Mouse (Mus musculus): ENCODE results near the gene Herpud1. TPM values are rescaled to one million over a fixed set of nuclear protein-coding genes. Genes with fewer than 3 reads are reported as not detected.

The Herpud1 gene
- polyA plus RNA-seq, 1 experiment: 218 TPM

DNA sequence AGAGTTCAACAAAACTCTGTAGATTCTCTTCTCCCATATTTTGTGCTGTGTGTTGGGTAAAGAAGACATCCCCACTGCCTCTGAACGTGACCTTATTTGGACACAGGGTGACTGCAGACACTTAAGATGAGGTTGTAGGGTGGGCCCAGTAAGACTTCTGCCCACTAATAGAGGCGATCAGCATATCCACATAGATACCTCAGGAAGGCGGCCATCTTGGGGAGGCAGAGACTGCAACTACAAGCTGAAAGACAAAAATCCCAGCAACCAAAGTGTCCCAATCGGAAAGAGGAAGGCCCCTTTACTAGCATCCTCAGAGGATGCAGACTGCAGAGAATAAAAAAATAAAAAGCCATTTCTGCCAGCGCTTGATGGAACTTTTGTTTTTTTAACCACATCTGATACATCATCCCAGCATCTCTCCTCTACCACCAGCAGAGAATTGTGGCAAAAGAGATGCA is 49.9 kb downstream of the Herpud1 start:
- 86% methylated on average over 5 of the region's 5 CpGs for WGBS
- no peak overlapping the region for H3K4me3 ChIP-seq (ENCODE audit: control insufficient read depth, insufficient read depth, low read length)

DNA sequence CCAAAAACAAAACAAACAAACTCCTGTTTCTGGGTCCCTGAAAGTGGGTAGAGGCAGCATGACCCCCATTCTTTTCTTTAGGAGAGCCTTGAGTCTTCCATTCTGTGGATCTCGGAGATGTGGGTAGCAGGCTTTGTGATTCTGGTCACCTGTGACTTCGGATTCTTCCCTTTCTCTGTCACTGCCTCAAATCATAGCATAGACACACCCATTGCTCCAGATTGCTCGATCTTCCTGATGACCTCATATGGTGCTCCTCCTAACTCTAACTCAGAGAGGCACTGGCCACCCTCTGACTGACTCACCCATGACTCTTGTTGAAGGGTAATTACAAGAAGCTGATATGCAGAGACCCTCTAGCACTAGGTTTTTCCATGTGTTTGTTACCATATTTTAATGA is 50.7 kb downstream of the Herpud1 start:
- Histone ChIP-seq H3K4me1 (replicated peaks; ENCODE audit: control insufficient read depth, insufficient read depth, low read length) (peaks cover 10% of the 10 kb centered on the region), H3K4me3 (ENCODE audit: control insufficient read depth, insufficient read depth, low read length) (no peak overlapping the region), H3K36me3 (ENCODE audit: control insufficient read depth, insufficient read depth, low read length) (no peaks in the 10 kb centered on the region), H3K27ac (ENCODE audit: control insufficient read depth, insufficient read depth, low read length) (no peak overlapping the region), H3K27me3 (ENCODE audit: control insufficient read depth, insufficient read depth, low read length) (no peaks in the 10 kb centered on the region)
- TF ChIP-seq POLR2A (IDR thresholded peaks at IDR 0.05; ENCODE audit: control insufficient read depth, extremely low read depth, insufficient read depth, low read length, poor library complexity): no peak
- TF ChIP-seq CTCF (IDR thresholded peaks at IDR 0.05; ENCODE audit: borderline replicate concordance, control insufficient read depth, extremely low read depth, insufficient read depth, low read length, poor library complexity): no peak
- no peak for DNase-seq
- WGBS: 82% methylated on average over 3 of the region's 3 CpGs

More for the DNA sequence above, 49.9 kb downstream of the Herpud1 start:
- H3K27ac ChIP-seq (ENCODE audit: control insufficient read depth, insufficient read depth, low read length): no peak overlapping the region
- H3K4me1 ChIP-seq (replicated peaks; ENCODE audit: control insufficient read depth, insufficient read depth, low read length): peaks cover 9% of the 10 kb centered on the region
- DNase-seq: no peak
- no peaks in the 10 kb centered on the region for H3K36me3 ChIP-seq (ENCODE audit: control insufficient read depth, insufficient read depth, low read length)
- TF ChIP-seq CTCF (IDR thresholded peaks at IDR 0.05; ENCODE audit: borderline replicate concordance, control insufficient read depth, extremely low read depth, insufficient read depth, low read length, poor library complexity) (no peak), POLR2A (IDR thresholded peaks at IDR 0.05; ENCODE audit: control insufficient read depth, extremely low read depth, insufficient read depth, low read length, poor library complexity) (no peak)
- no peaks in the 10 kb centered on the region for H3K27me3 ChIP-seq (ENCODE audit: control insufficient read depth, insufficient read depth, low read length)

GRCm38 (mm10) chr8:94438659-94439058 is 52.4 kb downstream of the Herpud1 start:
- H3K4me1 ChIP-seq (replicated peaks; ENCODE audit: control insufficient read depth, insufficient read depth, low read length): peaks cover 10% of the 10 kb centered on the region
- over 99% methylated on average over 5 of the region's 5 CpGs for WGBS
- no peaks in the 10 kb centered on the region for H3K27me3 ChIP-seq (ENCODE audit: control insufficient read depth, insufficient read depth, low read length)
- no peak overlapping the region for H3K27ac ChIP-seq (ENCODE audit: control insufficient read depth, insufficient read depth, low read length)
- TF ChIP-seq POLR2A (IDR thresholded peaks at IDR 0.05; ENCODE audit: control insufficient read depth, extremely low read depth, insufficient read depth, low read length, poor library complexity) (no peak), CTCF (IDR thresholded peaks at IDR 0.05; ENCODE audit: borderline replicate concordance, control insufficient read depth, extremely low read depth, insufficient read depth, low read length, poor library complexity) (no peak)
- no peak for DNase-seq
- H3K36me3 ChIP-seq (ENCODE audit: control insufficient read depth, insufficient read depth, low read length): no peaks in the 10 kb centered on the region
- no peak overlapping the region for H3K4me3 ChIP-seq (ENCODE audit: control insufficient read depth, insufficient read depth, low read length)

DNA sequence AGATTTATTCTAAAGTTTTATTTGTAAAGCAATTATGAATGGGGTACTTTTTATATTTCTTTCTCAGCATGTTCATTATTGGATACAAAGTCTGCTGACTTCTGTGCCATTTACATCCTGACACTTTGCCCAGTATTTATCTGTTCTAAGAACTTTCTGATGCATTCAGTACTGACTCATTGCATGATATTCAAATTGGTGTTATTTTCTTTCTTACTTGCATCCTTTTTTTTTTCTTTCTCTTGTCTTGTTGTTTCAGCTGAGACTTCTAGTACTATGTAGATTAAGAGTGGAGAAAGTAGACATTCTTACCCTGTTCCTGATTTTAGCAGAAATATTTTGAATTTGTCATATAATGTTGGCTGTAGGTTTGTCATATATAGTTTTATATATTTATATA is 53.5 kb downstream of the Herpud1 start:
- Histone ChIP-seq H3K27me3 (ENCODE audit: control insufficient read depth, insufficient read depth, low read length) (no peaks in the 10 kb centered on the region), H3K4me1 (replicated peaks; ENCODE audit: control insufficient read depth, insufficient read depth, low read length) (peaks cover 6% of the 10 kb centered on the region), H3K4me3 (ENCODE audit: control insufficient read depth, insufficient read depth, low read length) (no peak overlapping the region), H3K27ac (ENCODE audit: control insufficient read depth, insufficient read depth, low read length) (no peak overlapping the region), H3K36me3 (ENCODE audit: control insufficient read depth, insufficient read depth, low read length) (no peaks in the 10 kb centered on the region)
- TF ChIP-seq CTCF (IDR thresholded peaks at IDR 0.05; ENCODE audit: borderline replicate concordance, control insufficient read depth, extremely low read depth, insufficient read depth, low read length, poor library complexity): no peak
- TF ChIP-seq POLR2A (IDR thresholded peaks at IDR 0.05; ENCODE audit: control insufficient read depth, extremely low read depth, insufficient read depth, low read length, poor library complexity): no peak
- DNase-seq: no peak

- peaks cover 4% of the 10 kb centered on the region for H3K4me1 ChIP-seq (replicated peaks; ENCODE audit: control insufficient read depth, insufficient read depth, low read length)
- 95% methylated on average over 1 of the region's 1 CpGs for WGBS
- no peak overlapping the region for H3K27ac ChIP-seq (ENCODE audit: control insufficient read depth, insufficient read depth, low read length)
- no peak for DNase-seq
- H3K27me3 ChIP-seq (ENCODE audit: control insufficient read depth, insufficient read depth, low read length): no peaks in the 10 kb centered on the region
- H3K36me3 ChIP-seq (ENCODE audit: control insufficient read depth, insufficient read depth, low read length): no peaks in the 10 kb centered on the region
- no peak overlapping the region for H3K4me3 ChIP-seq (ENCODE audit: control insufficient read depth, insufficient read depth, low read length)
- TF ChIP-seq CTCF (IDR thresholded peaks at IDR 0.05; ENCODE audit: borderline replicate concordance, control insufficient read depth, extremely low read depth, insufficient read depth, low read length, poor library complexity) (no peak), POLR2A (IDR thresholded peaks at IDR 0.05; ENCODE audit: control insufficient read depth, extremely low read depth, insufficient read depth, low read length, poor library complexity) (no peak)
Observed at GRCm38 (mm10) chr8:94440389-94440788, 54.2 kb downstream of the Herpud1 start.

GRCm38 (mm10) chr8:94441686-94442085 is 55.4 kb downstream of the Herpud1 start:
- TF ChIP-seq POLR2A (IDR thresholded peaks at IDR 0.05; ENCODE audit: control insufficient read depth, extremely low read depth, insufficient read depth, low read length, poor library complexity) (no peak), CTCF (IDR thresholded peaks at IDR 0.05; ENCODE audit: borderline replicate concordance, control insufficient read depth, extremely low read depth, insufficient read depth, low read length, poor library complexity) (no peak)
- no peak overlapping the region for H3K4me3 ChIP-seq (ENCODE audit: control insufficient read depth, insufficient read depth, low read length)
- H3K27ac ChIP-seq (ENCODE audit: control insufficient read depth, insufficient read depth, low read length): no peak overlapping the region
- H3K4me1 ChIP-seq (replicated peaks; ENCODE audit: control insufficient read depth, insufficient read depth, low read length): 0 out of 2 replicates have a peak, but pooled peaks cover 2% of the 10 kb centered on the region
- no peak for DNase-seq
- no peaks in the 10 kb centered on the region for H3K36me3 ChIP-seq (ENCODE audit: control insufficient read depth, insufficient read depth, low read length)
- 98% methylated on average over 1 of the region's 1 CpGs for WGBS
- no peaks in the 10 kb centered on the region for H3K27me3 ChIP-seq (ENCODE audit: control insufficient read depth, insufficient read depth, low read length)

GRCm38 (mm10) chr8:94443153-94443552 is 56.9 kb downstream of the Herpud1 start:
- WGBS: 73% methylated on average over 3 of the region's 3 CpGs
- H3K4me3 ChIP-seq (ENCODE audit: control insufficient read depth, insufficient read depth, low read length): no peak overlapping the region
- H3K36me3 ChIP-seq (ENCODE audit: control insufficient read depth, insufficient read depth, low read length): no peaks in the 10 kb centered on the region
- H3K27me3 ChIP-seq (ENCODE audit: control insufficient read depth, insufficient read depth, low read length): no peaks in the 10 kb centered on the region
- H3K4me1 ChIP-seq (replicated peaks; ENCODE audit: control insufficient read depth, insufficient read depth, low read length): 0 out of 2 replicates have a peak, but pooled peaks cover 2% of the 10 kb centered on the region
- TF ChIP-seq CTCF (IDR thresholded peaks at IDR 0.05; ENCODE audit: borderline replicate concordance, control insufficient read depth, extremely low read depth, insufficient read depth, low read length, poor library complexity) (no peak), POLR2A (IDR thresholded peaks at IDR 0.05; ENCODE audit: control insufficient read depth, extremely low read depth, insufficient read depth, low read length, poor library complexity) (no peak)
- no peak overlapping the region for H3K27ac ChIP-seq (ENCODE audit: control insufficient read depth, insufficient read depth, low read length)
- DNase-seq: no peak
